Mouse (Mus musculus) mature B cell (primary cell): ENCODE measurements around the gene Dpp10.

Experiments
- in situ Hi-C: fragments of 300-500 bp; cut with MboI; formaldehyde crosslinking; loops from 2 replicates; pipeline ENCODE4 v1.14.3; 2019

The Dpp10 gene

DNA sequence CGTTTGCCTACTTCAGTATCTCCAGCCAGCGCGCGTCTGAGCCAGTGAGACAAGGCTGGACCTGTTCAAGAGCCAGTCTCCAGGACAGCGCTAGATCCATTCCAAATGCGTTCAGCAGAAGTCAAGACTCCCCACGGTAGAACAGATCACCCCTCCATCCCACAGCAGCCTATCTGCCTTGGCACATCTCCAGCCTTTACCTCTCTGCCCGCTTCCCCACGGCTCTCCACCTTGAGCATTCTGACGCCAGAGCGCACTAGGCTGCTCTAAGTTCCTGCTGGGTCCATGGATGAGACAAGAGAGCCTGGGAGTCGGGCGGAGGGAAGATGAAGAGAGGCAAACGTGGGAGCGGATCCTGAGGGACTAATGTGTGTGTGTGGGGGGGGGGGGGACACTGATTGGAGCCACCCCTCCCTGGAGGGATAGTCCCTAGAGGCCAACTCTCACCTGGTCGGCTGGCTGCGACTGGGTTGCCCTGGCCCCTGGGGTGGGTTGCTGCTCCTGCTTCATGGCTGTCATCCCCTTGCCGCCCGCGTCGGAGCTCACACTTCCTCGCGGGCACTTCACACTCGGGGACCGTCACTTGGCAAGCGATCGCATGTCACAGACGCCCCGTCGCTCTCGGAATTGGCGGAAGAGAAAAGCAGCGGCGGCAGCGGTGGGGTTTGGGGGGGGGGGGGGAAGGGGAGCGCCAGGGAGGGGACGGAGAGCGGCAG is at the start of gene Dpp10:
Gene Dpp10, minus strand, starts transcription at position 635 of the 716 bp plus-strand sequence.
- in situ Hi-C loops: no loop called here

DNA sequence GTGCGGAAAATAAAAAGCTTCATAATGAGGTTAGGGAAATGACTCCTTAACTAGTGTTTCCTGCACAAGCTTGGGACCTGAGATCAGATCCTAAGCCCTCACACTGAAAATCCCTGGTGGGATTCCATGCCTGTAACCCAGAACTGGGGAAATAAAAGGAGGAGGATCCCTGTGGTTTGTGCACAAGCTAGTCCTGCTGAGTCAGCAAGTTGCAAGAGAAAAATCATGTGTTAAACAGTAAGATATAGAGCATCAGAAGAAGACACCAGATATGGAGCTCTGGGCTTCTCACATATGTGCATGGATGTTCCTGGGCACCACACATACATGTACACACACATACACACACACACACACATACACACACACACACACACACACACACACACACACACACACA is 3.2 kb upstream of the Dpp10 start:
- in situ Hi-C loops: no loop called here

DNA sequence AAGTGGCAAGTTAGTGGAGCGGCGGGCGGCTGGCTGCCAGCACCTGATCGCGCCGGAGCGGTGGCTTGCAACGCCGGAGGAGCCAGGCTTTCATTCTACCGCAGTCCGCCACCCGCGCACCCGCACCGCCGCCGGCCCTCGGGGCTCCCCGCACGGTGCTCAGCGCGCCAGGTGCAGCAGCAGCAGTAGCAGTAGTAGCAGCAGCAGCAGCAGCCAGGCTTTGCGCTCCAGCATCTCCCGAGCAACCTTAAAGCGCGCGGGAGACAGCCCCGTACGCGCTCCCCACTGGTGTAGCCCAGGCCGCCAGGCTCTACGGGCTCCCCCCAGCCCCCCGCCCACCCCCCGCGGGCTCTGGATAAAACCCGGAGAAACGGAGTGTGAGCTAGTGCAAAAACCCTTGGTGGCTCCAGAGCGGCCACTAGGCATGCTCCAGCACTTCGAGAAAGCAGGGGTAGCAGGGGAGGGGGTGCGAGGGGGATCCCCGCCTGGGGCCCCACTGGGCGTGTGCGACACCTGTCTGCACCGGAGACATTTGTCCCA is 472 bp upstream of the Dpp10 start:
- in situ Hi-C loops: no loop called here

DNA sequence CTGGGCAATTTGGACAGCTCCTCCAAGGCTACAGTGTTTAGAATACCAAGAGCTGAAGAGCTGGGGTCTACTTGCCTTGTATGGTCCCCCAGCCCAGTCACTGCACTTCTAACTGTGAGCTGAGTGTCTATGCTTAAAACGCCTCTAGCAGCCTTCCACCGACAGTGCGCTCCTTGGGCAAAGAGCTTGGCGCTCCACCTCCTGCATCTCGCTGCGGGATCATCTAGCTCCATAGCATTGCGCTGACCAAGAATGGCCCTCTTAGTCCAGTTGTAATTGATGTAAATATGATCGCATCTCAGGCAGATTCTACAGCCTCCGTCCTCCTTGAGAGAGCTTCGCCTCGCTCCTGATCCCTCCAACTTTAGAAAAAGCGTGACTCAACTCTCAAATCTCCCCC is 1.2 kb downstream of the Dpp10 start:
- in situ Hi-C loops: no loop called here

DNA sequence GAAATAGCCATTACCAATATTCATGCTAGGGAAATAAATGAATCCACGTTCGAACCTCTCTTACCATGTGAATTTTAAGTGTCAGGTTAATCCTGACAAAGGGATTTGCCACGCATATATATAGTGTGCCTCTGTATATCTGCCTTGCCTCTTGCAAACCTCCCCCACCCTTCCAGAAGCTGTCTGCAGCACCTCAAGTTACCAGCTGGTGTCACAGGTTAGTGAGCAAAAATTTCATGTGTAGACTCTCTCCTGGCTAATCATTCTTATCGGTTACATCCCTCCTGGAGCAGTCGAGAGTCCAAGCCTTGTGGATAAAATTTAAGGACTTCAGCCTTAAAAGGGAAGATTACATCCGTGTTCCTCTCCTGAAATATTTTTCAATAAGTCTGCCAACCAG is 1.9 kb downstream of the Dpp10 start:
- in situ Hi-C loops: no loop called here

DNA sequence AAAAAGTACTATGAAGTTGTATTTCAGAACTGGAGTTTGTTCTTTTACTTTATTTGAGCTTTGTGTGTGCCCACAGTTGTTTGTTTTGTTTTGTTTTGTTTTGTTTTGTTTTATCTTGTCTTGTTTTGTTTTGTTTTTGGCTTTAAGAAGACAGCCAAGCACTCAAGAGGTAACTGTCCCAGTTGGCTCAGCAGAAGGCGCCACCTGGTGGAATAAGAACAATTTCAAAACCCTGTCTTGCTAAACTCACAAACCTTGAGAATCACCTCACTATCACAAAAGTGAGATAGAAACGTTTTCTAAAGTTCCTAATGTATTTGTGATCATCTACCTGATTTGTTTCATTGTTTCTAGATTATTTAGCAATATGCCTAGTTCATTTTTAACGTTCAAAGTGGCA is 3.8 kb downstream of the Dpp10 start:
- in situ Hi-C loops: no loop called here

DNA sequence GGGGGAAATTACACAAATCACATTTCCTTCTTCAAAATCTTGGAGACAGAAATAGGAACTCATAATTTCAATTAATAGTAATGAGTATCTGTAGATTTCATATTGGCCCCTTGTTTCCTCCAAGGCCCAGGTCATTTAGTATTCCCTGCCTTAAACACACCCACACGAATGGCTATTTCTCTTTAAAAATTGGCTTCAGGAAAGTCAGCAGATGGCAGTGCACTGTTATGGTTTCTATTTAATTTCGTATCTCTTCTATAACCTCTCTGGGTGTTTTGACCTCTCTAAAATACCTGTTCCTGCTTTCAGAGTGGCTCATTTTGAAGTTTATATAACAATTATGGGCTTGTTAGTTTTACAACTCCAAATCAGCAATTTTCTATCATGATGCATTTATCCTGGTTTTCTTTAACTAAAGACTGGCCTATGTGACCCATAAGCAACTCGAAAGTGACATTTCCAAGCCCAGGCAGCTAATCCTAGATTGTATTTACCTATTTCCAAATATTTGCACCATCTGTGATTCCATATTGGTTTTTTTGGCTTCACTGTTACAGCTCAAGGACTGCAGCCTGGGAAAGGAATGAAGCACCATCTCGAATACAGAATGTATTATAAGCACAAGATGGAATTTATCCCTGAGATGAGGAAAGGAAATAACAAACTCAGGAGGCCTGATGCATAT is 9.9 kb downstream of the Dpp10 start:
- in situ Hi-C loops: no loop called here

DNA sequence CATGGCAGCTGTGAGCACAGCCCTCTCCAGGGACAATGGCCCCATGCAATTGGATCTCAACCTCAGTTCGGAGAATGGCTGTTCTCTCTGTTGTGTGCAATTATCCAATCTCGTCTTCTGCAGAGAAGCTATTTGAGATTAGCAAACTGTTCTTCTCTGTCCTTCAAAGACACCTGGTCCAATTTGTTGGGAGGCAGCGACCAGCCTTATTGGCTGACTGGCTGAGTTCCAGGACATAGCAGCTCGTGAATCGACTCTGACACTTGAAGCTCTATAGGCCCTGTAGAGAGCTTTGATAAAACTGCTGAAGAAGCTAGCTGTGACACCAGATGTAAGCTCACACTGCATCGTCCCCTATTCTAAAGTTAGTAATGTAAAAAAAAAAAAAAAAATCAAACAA is 12.7 kb downstream of the Dpp10 start:
- in situ Hi-C loops: no loop called here

DNA sequence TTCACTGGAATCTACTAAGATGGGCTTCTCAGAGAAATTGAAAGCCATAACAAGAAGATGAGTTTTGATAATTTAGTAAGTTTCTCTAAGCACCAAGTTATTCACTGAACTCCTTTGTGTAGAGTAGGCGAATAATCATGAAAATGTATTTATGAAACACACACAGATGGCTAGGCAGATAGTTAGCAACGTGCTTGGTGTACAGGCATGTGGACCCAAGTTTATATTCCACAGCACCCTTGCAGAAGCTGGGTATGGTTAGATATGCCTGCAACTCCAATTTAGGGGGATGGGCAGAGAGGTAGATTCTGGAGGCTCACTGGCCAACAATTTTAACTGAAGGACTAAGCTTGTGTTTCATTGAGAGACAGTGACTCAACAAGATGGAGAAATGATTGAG is 13.4 kb downstream of the Dpp10 start:
- in situ Hi-C loops: no loop called here

DNA sequence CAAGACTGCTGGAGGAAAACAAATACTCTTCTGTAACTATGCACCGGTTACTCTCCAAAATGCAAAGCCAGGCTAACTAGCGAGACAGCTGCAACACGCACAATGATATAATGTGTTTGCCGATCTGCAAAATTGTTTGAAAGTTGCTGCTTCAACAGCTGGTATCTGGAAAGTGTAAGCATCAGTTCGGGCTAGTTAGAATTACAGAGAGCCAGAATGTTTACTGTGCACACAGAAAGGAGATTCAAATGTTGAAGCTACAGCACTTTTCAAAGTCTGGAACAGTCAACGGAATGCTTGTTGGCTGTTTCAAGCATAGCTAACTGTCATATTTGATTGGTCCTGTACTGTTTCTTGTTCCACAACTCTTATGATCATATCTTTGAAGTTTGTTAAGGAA is 42.6 kb downstream of the Dpp10 start:
- in situ Hi-C loops: no loop called here

DNA sequence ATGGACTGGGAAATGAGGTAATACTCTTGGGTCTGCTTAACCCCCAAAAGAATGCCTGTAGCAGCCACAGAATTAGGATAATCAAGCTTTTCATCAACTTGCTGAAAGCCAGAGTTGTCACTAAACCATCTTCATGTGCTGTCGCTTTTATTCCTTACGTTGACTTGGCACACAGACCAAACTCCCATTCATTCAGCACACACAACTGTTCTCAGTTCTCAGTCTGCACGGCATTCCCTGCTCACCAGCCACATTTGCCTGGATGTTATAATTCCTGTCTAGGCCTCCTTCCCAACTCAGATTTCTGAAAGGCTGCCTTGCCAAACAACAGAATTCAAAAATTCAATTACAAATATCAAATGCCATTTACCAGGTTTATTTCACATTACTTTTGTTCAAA is 49.6 kb downstream of the Dpp10 start:
- in situ Hi-C loops: no loop called here

DNA sequence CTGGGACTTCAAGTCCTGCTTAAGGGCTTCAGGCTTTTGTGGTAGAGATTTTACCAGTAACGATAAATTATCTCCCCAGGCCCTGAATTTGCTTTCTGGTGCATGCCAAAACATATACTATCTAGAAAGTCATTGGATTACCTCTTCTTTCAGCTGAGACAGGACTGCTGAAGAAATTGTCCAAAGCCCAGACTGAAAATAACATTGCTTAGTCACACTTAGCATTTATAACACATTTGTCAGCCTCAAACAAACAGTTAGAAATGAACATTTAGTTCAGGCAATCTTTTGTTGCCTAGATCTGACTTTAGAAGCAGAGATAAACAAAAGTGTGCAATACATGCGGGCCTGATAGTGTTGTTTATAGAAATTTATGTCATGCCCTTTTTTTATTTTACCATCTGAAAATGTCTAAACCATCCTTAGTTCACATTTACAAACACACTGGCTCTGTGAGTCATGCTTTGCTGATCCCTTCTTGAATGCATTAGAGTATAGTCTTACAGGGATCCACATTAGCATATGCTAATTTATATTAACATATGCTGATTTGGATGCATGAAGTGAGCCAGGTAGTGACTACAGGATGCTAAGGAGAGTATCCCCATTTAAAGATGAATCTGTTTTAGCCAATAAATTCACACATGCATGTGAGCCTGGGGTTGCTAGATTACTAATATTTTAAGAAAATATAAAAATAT is 59.9 kb downstream of the Dpp10 start:
- in situ Hi-C loops: no loop called here

DNA sequence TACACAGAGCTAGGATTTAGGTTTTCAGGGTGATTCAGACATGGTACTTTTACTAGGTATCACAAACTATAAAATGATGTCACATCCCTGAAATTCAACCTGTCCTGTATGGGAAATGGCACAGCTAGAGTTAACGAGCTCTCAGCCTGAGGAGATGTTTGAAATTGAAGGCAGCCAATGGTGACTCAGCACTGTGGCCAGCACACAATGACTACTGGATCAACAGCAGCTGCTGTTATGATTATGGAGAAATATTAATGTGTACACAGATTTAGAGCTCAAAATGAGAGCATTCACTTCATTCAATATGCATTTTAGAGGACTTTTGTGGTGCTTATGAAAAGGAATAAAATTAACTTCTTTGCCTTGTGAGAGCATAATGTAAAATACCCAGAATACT is 66.8 kb downstream of the Dpp10 start:
- in situ Hi-C loops: no loop called here

DNA sequence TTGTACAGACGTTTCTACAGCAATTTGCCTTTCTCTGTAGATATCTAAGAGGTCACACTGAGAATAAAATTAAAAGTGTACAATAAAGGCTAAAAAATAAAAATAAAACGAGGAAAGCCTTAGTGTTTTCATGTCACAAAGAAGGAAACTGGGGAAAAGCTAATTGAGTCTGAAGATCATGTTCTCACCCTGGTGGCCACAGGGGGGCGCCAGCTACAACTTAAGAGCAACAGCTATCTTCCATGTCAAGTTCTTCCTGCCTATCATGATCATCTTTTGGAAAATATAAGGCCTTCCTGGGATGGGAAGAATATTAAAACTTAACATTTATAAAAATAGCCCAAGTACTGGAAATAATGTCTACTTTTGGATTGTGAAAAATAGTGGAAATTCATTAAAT is 70.7 kb downstream of the Dpp10 start:
- in situ Hi-C loops: no loop called here

DNA sequence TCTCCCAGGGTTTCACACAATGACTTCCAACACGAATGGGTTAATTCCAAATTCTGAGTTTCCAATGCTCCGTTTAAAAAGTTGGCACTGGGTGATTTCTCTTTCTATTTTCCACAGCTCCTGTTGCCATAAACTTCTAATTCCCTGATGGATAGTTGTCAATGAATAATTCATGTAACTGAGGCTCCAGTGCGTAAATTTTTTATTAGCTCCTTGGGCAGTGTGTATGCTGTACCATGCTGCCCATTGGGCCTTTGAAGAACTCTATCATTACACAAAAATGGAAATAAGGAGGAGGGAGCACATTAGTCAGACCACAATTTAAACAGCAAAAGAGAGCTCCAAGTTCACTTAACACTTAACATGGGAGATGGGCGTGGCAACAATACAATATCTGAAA is 99.2 kb downstream of the Dpp10 start:
- in situ Hi-C loops: no loop called here

DNA sequence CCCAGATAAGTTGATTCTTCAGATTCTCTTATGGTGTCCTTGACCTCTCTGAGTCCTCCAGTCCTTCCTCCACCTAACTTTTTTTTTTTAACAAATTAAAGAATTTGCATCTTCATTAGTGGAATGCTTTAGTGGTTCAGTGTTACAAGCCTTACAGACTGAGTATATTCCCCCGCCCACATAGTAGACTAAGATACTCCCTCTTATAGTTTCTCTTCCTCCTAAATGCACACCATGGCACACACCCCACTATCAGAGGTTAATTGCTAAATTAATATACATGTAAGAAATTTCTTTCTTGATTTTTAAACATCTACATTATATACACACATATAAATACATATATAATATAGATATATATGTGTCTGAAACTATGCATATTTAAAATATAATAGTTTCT is 104.5 kb downstream of the Dpp10 start:
- in situ Hi-C loops: no loop called here

DNA sequence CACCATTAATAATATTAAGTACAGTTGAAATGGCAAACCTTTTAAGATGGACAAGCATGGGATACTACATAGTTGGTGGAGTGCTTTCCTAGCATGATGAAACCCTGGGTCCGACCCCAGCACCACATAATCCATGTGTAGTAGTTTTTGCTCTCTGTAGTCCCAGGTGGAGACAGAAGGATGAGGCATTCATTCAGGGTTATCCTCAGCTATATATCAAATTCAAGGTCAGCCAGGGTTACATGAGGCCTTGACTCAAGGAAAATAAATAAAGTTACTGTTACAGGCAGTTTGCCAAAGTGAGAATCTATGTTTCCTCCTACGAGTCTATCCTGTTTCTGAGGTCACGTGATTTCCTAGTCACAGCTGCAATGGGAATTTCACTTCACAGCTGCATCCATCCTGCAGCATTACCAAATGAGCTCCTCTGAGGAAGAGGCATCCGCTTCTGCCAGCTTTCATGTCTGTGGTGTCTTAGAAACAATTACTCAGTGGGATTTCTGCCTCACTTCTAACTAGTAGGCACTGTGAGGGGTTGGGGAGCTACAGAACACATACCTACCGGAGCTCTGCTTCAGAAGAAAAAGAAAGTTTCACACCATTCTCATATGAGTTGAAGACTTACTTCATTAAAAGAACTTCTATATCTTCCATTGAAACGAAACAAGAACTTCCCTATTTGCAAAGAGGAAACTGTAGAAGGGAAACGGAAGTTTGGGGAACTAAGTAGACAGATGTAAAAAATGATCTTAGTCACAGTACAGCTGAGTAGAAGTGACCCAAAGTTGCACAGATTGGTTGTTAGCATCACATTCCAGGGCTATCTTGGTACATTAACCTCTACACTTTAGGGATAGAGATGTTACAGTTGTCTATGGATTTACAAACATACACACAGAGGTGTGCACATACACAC is 111.3 kb downstream of the Dpp10 start:
- in situ Hi-C loops: no loop called here

DNA sequence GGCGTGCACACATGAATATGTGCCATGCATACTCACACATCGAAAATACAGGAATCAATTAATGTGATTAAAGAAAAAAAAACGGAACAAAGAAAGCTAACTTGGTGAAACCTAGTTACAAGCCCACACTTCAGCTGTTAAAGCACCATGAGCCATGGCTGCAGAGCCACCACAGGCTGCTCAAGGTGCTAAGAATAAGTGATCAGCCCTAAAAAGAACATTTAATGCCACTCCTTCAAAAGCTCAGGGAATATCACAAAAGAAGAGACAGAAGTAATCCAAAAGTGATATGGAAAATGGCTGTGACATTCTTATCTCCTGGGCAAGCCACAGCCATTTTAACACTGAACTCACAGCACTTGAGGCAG is 117.4 kb downstream of the Dpp10 start:
- in situ Hi-C loops: no loop called here

DNA sequence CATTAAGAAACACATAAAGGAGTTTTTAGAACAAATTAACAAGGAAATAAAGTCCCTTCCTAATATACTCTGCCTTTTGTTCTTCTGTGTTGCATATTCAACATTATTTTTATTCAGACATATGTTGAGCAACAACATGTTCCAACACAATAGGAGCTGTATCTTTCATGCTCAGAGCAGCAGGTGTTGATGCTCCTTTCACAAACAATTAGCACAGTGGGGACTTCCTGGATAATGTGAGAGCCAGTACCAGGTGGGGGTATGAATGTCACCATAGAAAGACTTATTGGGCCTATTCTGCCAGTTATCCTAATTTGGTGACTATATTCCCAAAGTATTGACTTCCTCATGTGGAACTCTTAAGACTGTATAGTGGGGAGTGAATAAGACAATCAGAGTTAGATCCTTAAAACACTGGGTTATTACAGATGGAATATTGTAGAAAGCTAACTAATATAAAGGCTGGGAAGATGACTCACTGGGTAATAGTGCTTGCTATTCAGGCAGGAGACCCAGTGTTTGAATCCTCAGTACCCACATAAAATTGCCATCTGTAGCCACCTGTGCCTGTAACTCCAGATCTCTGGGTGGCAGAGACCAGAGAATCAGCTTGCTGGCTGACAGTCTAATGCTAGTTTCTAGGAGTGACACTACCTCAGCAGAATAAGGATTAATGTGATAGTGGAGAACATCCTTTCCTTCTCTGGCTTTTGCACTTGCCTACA is 117.9 kb downstream of the Dpp10 start:
- in situ Hi-C loops: no loop called here

DNA sequence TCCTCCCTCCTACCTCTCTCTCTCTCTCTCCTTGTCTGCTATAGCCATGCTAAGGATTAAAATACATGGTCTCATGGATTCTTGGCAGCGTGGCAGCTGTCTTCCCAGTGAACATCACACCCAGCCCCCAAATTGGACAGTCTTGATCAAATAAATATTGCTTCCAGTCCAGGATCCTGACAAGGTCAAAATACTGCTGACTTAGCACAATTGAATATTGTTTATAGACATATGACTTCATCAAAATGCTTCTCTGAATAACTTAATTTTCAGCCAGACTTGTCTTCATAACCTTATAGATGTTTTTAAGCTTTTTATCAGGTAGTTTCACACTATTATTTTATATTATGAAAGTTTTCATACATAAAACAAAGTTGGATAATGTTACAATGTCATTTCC is 120.5 kb downstream of the Dpp10 start:
- in situ Hi-C loops: no loop called here

DNA sequence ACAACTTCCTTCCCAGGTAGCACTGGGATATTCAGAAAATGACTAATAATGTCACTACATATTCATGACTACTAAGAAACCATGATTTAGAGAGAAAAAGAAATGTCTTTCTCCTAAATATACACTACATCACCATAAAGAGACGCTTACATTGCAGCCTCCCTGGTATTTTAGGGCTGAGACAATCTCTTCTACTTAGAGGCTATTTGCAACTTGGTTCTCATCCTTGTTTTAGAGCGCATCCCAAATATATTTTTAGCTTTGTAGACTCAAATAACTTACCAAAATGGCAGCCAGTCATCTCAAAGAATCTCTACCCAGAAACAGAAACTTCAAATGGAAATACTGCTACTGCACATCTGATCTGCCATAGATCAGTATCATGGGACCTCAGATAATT is 121.5 kb downstream of the Dpp10 start:
- in situ Hi-C loops: no loop called here
